Mouse (Mus musculus): ENCODE data around the gene Cdc42bpa. TPM values are rescaled to one million over a fixed set of nuclear protein-coding genes. Genes with fewer than 3 reads are reported as not detected.
A peak's percentile ranks its signal among the peaks of the same experiment; 100 is the strongest.
"Not testable (repeated sequence)": the region's sequence is repeated elsewhere in the genome, so short reads cannot be mapped to it uniquely, and the experiment has no call there.

The Cdc42bpa gene
- polyA plus RNA-seq, 1 experiment from 2014 or later, result 34.5 TPM

- Histone ChIP-seq H3K4me1 (ENCODE audit: control insufficient read depth, insufficient read depth, low read depth, low read length) (no peaks in the 10 kb centered on the region), H3K9me3 (ENCODE audit: control insufficient read depth, low read length) (no peaks in the 10 kb centered on the region), H3K27ac (ENCODE audit: low read depth, low read length) (no peak overlapping the region), H3K36me3 (ENCODE audit: control insufficient read depth, insufficient read depth, low read length) (no peaks in the 10 kb centered on the region), H3K4me3 (ENCODE audit: low read length) (no peak overlapping the region), H3K4me2 (ENCODE audit: low read length) (no peak overlapping the region), H3K9ac (ENCODE audit: low read depth, low read length) (no peak overlapping the region), H3K27me3 (replicated peaks; ENCODE audit: control insufficient read depth, insufficient read depth, low read length) (no peaks in the 10 kb centered on the region)
- WGBS, result 70% methylated on average over 2 of the region's 2 CpGs
- no peak for ATAC-seq
These were observed 57.9 kb downstream of the Cdc42bpa start for GRCm38 (mm10) chr1:180018218-180018617.

- WGBS, result 67% methylated on average over 11 of the region's 11 CpGs
- Histone ChIP-seq H3K4me3 (ENCODE audit: low read length) (no peak overlapping the region), H3K27ac (ENCODE audit: low read depth, low read length) (no peak overlapping the region), H3K27me3 (replicated peaks; ENCODE audit: control insufficient read depth, insufficient read depth, low read length) (no peaks in the 10 kb centered on the region), H3K4me2 (ENCODE audit: low read length) (no peak overlapping the region), H3K36me3 (ENCODE audit: control insufficient read depth, insufficient read depth, low read length) (no peaks in the 10 kb centered on the region), H3K4me1 (ENCODE audit: control insufficient read depth, insufficient read depth, low read depth, low read length) (no peaks in the 10 kb centered on the region), H3K9me3 (ENCODE audit: control insufficient read depth, low read length) (no peaks in the 10 kb centered on the region), H3K9ac (ENCODE audit: low read depth, low read length) (no peak overlapping the region)
- peak; percentile 60; the same call in 1 of the 2 replicates for ATAC-seq
These were observed 61.4 kb downstream of the Cdc42bpa start for GRCm38 (mm10) chr1:180021463-180022296.

- no peak for ATAC-seq
- H3K4me1 ChIP-seq (ENCODE audit: control insufficient read depth, insufficient read depth, low read depth, low read length), result no peaks in the 10 kb centered on the region
- no peak overlapping the region for H3K9ac ChIP-seq (ENCODE audit: low read depth, low read length)
- no peak overlapping the region for H3K4me2 ChIP-seq (ENCODE audit: low read length)
- no peaks in the 10 kb centered on the region for H3K27me3 ChIP-seq (replicated peaks; ENCODE audit: control insufficient read depth, insufficient read depth, low read length)
- H3K27ac ChIP-seq (ENCODE audit: low read depth, low read length), result no peak overlapping the region
- no peaks in the 10 kb centered on the region for H3K36me3 ChIP-seq (ENCODE audit: control insufficient read depth, insufficient read depth, low read length)
- 64% methylated on average over 5 of the region's 5 CpGs for WGBS
- H3K9me3 ChIP-seq (ENCODE audit: control insufficient read depth, low read length), result no peaks in the 10 kb centered on the region
- no peak overlapping the region for H3K4me3 ChIP-seq (ENCODE audit: low read length)
These were observed 63.2 kb downstream of the Cdc42bpa start for GRCm38 (mm10) chr1:180023512-180023911.

- not testable (repeated sequence) for H3K27ac ChIP-seq (ENCODE audit: low read depth, low read length); ATAC-seq; H3K4me3 ChIP-seq (ENCODE audit: low read length); H3K4me2 ChIP-seq (ENCODE audit: low read length); H3K27me3 ChIP-seq (replicated peaks; ENCODE audit: control insufficient read depth, insufficient read depth, low read length); H3K9ac ChIP-seq (ENCODE audit: low read depth, low read length); H3K9me3 ChIP-seq (ENCODE audit: control insufficient read depth, low read length); H3K4me1 ChIP-seq (ENCODE audit: control insufficient read depth, insufficient read depth, low read depth, low read length); H3K36me3 ChIP-seq (ENCODE audit: control insufficient read depth, insufficient read depth, low read length)
- WGBS, result 90% methylated on average over 5 of the region's 5 CpGs
These were observed 69.6 kb downstream of the Cdc42bpa start for GRCm38 (mm10) chr1:180029863-180030262.

DNA sequence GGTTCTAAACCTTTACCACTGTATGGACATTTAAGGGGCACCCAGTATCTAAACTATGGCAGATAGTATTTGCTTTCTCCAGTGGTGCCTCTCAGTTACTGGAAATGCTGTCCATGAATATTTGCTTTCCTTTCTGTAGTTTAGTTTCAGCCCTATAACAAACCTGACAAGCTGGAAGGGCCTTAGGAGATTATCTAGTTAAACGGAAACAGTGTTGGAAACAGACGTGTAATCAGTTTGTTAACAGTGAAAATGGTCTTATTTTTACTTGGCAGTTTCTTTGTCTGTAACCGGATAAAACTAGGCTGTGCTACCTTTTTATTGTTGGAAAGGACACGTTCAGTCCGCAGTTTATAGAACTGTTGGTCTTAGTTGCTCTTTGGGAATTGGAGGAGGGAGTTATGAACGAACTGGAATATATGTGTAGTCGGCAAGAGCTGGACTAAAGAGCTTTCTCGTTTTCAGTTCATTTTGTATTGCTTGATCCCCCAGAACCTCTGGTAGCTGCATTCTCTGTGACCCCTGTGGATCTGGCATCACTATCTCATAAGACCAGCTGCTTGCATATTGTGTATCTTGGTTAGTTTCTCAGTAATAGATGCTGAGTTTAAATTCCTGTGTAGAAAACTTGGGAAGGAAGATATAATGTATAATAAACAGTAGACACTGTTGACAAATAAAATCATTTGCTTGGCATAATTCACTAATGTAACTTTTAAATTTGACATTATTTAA, 70.5 kb downstream of the Cdc42bpa start:
- Histone ChIP-seq H3K4me3 (ENCODE audit: low read length) (no peak overlapping the region), H3K4me2 (ENCODE audit: low read length) (no peak overlapping the region), H3K27ac (ENCODE audit: low read depth, low read length) (no peak overlapping the region), H3K4me1 (ENCODE audit: control insufficient read depth, insufficient read depth, low read depth, low read length) (no peaks in the 10 kb centered on the region), H3K9me3 (ENCODE audit: control insufficient read depth, low read length) (no peaks in the 10 kb centered on the region), H3K36me3 (ENCODE audit: control insufficient read depth, insufficient read depth, low read length) (no peaks in the 10 kb centered on the region), H3K27me3 (replicated peaks; ENCODE audit: control insufficient read depth, insufficient read depth, low read length) (no peaks in the 10 kb centered on the region), H3K9ac (ENCODE audit: low read depth, low read length) (no peak overlapping the region)
- 83% methylated on average over 8 of the region's 8 CpGs for WGBS
- ATAC-seq, result no peak

- Histone ChIP-seq H3K9me3 (ENCODE audit: control insufficient read depth, low read length) (no peaks in the 10 kb centered on the region), H3K27ac (ENCODE audit: low read depth, low read length) (no peak overlapping the region), H3K4me3 (ENCODE audit: low read length) (no peak overlapping the region), H3K4me1 (ENCODE audit: control insufficient read depth, insufficient read depth, low read depth, low read length) (no peaks in the 10 kb centered on the region), H3K27me3 (replicated peaks; ENCODE audit: control insufficient read depth, insufficient read depth, low read length) (no peaks in the 10 kb centered on the region), H3K9ac (ENCODE audit: low read depth, low read length) (no peak overlapping the region), H3K4me2 (ENCODE audit: low read length) (no peak overlapping the region), H3K36me3 (ENCODE audit: control insufficient read depth, insufficient read depth, low read length) (no peaks in the 10 kb centered on the region)
- no peak for ATAC-seq
- 94% methylated on average over 5 of the region's 5 CpGs for WGBS
These were observed 71.7 kb downstream of the Cdc42bpa start for GRCm38 (mm10) chr1:180031705-180032548.

DNA sequence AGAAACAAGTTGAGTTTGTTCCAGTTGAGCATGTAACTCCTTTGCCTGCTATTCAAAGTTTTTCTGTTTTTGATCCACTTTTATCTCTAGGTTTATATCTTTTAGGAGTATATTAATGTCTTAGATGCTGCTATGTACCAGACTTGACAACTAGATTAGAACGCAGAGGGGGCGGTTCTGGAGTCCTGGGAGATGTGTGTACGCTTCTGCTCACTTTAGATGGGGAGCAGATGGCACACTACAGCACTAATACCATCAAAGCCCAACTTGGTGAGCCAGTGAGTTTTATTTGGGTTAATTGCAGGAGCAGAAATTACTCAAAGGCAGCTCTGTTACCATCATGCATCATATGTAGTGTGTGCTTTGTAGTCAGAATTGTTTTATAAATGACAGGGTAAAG, 77.2 kb downstream of the Cdc42bpa start:
- Histone ChIP-seq H3K36me3 (ENCODE audit: control insufficient read depth, insufficient read depth, low read length) (no peaks in the 10 kb centered on the region), H3K4me1 (ENCODE audit: control insufficient read depth, insufficient read depth, low read depth, low read length) (no peaks in the 10 kb centered on the region), H3K27me3 (replicated peaks; ENCODE audit: control insufficient read depth, insufficient read depth, low read length) (no peaks in the 10 kb centered on the region), H3K4me3 (ENCODE audit: low read length) (no peak overlapping the region), H3K9me3 (ENCODE audit: control insufficient read depth, low read length) (no peaks in the 10 kb centered on the region), H3K9ac (ENCODE audit: low read depth, low read length) (no peak overlapping the region), H3K4me2 (ENCODE audit: low read length) (no peak overlapping the region), H3K27ac (ENCODE audit: low read depth, low read length) (no peak overlapping the region)
- ATAC-seq, result no peak
- 76% methylated on average over 3 of the region's 3 CpGs for WGBS

DNA sequence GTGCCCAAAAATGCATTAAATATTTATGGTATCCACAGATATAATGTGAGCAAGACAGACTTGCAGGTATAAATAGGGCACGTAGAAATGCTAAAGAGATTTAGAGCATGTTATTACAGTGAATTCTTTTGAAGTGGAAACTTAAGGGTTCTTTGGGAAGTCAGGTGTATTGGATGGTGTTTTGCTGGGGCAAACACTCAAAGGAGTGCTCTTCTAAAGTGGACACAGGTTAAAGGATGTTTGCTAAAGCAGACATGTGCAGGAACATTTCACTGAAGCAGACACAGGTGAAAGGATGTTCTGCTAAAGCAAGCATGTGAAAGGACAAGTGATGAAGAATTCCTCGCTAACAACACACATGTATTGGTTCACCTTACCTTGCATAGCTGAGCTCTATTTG, 83.9 kb downstream of the Cdc42bpa start:
- 97% methylated on average over 2 of the region's 2 CpGs for WGBS
- no peak overlapping the region for H3K4me2 ChIP-seq (ENCODE audit: low read length)
- H3K27ac ChIP-seq (ENCODE audit: low read depth, low read length), result no peak overlapping the region
- no peak for ATAC-seq
- H3K9ac ChIP-seq (ENCODE audit: low read depth, low read length), result no peak overlapping the region
- no peaks in the 10 kb centered on the region for H3K27me3 ChIP-seq (replicated peaks; ENCODE audit: control insufficient read depth, insufficient read depth, low read length)
- H3K4me1 ChIP-seq (ENCODE audit: control insufficient read depth, insufficient read depth, low read depth, low read length), result no peaks in the 10 kb centered on the region
- H3K36me3 ChIP-seq (ENCODE audit: control insufficient read depth, insufficient read depth, low read length), result no peaks in the 10 kb centered on the region; the same call in 1 of the 2 replicates
- H3K4me3 ChIP-seq (ENCODE audit: low read length), result no peak overlapping the region
- H3K9me3 ChIP-seq (ENCODE audit: control insufficient read depth, low read length), result no peaks in the 10 kb centered on the region

GRCm38 (mm10) chr1:180045172-180045571, 84.9 kb downstream of the Cdc42bpa start:
- H3K9me3 ChIP-seq (ENCODE audit: control insufficient read depth, low read length), result no peaks in the 10 kb centered on the region
- H3K4me3 ChIP-seq (ENCODE audit: low read length), result no peak overlapping the region
- H3K27me3 ChIP-seq (replicated peaks; ENCODE audit: control insufficient read depth, insufficient read depth, low read length), result no peaks in the 10 kb centered on the region
- no peak overlapping the region for H3K4me2 ChIP-seq (ENCODE audit: low read length)
- no peak overlapping the region for H3K9ac ChIP-seq (ENCODE audit: low read depth, low read length)
- ATAC-seq, result no peak
- H3K27ac ChIP-seq (ENCODE audit: low read depth, low read length), result no peak overlapping the region
- no peaks in the 10 kb centered on the region for H3K4me1 ChIP-seq (ENCODE audit: control insufficient read depth, insufficient read depth, low read depth, low read length)
- H3K36me3 ChIP-seq (ENCODE audit: control insufficient read depth, insufficient read depth, low read length), result no peaks in the 10 kb centered on the region; the same call in 1 of the 2 replicates

All from hindbrain, embryonic 16.5 days (tissue).